Mouse (Mus musculus) lung, embryonic 15.5 days (tissue): ENCODE measurements at regions not wholly inside any gene's neighbourhood (a gene's known extent, or its start where the extent isn't known, plus 50 kb on each side); places are given as distances from the start of the nearest gene placed in this dataset.

Experiments
- ATAC-seq: fragments of 200-750 bp; cut with Nextera tagmentation; 2 replicates; pipeline ENCODE4 v1.8.0; 2017; ENCODE audit warnings: moderate number of reproducible peaks, borderline replicate concordance; ENCODE audit not compliant: low FRiP score, low TSS enrichment; ENCODE audit errors: extremely low read depth
- H3K27ac ChIP-seq: fragments of 300-500 bp; sonication (generic); 2 replicates; pipeline ENCODE4 v1.5.1; 2015; ENCODE audit warnings: moderate library complexity, mild to moderate bottlenecking, inconsistent platforms
- H3K27me3 ChIP-seq: fragments of 300-500 bp; sonication (generic); 2 replicates; pipeline ENCODE4 v1.6.1; 2015; ENCODE audit warnings: inconsistent platforms
- H3K36me3 ChIP-seq: fragments of 300-500 bp; sonication (generic); 2 replicates; pipeline ENCODE4 v1.6.1; 2015; ENCODE audit warnings: inconsistent platforms
- H3K4me1 ChIP-seq: fragments of 300-500 bp; sonication (generic); 2 replicates; pipeline ENCODE4 v1.6.1; 2015; ENCODE audit warnings: inconsistent platforms
- H3K4me2 ChIP-seq: fragments of 300-500 bp; sonication (generic); 2 replicates; pipeline ENCODE4 v1.6.1; 2015; ENCODE audit warnings: inconsistent platforms, mild to moderate bottlenecking, moderate library complexity
- H3K4me3 ChIP-seq: fragments of 300-500 bp; sonication (generic); 2 replicates; pipeline ENCODE4 v1.5.1; 2015; ENCODE audit warnings: mild to moderate bottlenecking, inconsistent platforms
- H3K9ac ChIP-seq: fragments of 300-500 bp; sonication (generic); 2 replicates; pipeline ENCODE4 v1.6.1; 2015; ENCODE audit warnings: inconsistent platforms
- H3K9me3 ChIP-seq: fragments of 300-500 bp; sonication (generic); 2 replicates; pipeline ENCODE4 v1.6.1; 2016; ENCODE audit warnings: inconsistent platforms
- WGBS: fragments of 180-500 bp; shearing (Covaris S2); methylation state at CpG from one replicate; pipeline ENCODE4 v1.1.7; 2015; 5-methylcytosine and 5-hydroxymethylcytosine counted together

- H3K4me2 ChIP-seq: no peak overlapping the region
- H3K27me3 ChIP-seq: no peaks in the 10 kb centered on the region
- no peak overlapping the region for H3K4me3 ChIP-seq
- H3K27ac ChIP-seq: no peak overlapping the region
- no peak overlapping the region for H3K9ac ChIP-seq
- H3K4me1 ChIP-seq: no peaks in the 10 kb centered on the region
- no peak for ATAC-seq
- 70% methylated on average over 1 of the region's 1 CpGs for WGBS
- H3K9me3 ChIP-seq: no peaks in the 10 kb centered on the region
- no peaks in the 10 kb centered on the region for H3K36me3 ChIP-seq
Measured at GRCm38 (mm10) chr3:17772886-17773285, 175.3 kb upstream of the Cypt12 start.

GRCm38 (mm10) chr3:17779152-17779551, 169.1 kb upstream of the Cypt12 start:
- Histone ChIP-seq H3K9ac (no peak overlapping the region), H3K27ac (no peak overlapping the region), H3K4me2 (no peak overlapping the region), H3K27me3 (peaks cover 2% of the 10 kb centered on the region; the same call in 1 of the 2 replicates), H3K4me1 (no peaks in the 10 kb centered on the region), H3K36me3 (no peaks in the 10 kb centered on the region), H3K9me3 (no peaks in the 10 kb centered on the region), H3K4me3 (no peak overlapping the region)
- ATAC-seq: no peak
- WGBS: 54% methylated on average over 3 of the region's 3 CpGs

GRCm38 (mm10) chr3:17784076-17784475, 164.1 kb upstream of the Cypt12 start:
- ATAC-seq: no peak
- WGBS: 64% methylated on average over 3 of the region's 3 CpGs
- peaks cover 9% of the 10 kb centered on the region for H3K4me1 ChIP-seq
- H3K9ac ChIP-seq: no peak overlapping the region
- H3K4me3 ChIP-seq: no peak overlapping the region
- no peak overlapping the region for H3K27ac ChIP-seq
- no peaks in the 10 kb centered on the region for H3K9me3 ChIP-seq
- no peaks in the 10 kb centered on the region for H3K36me3 ChIP-seq
- no peak overlapping the region for H3K4me2 ChIP-seq
- H3K27me3 ChIP-seq: peaks cover 45% of the 10 kb centered on the region

GRCm38 (mm10) chr3:17784587-17784986, 163.6 kb upstream of the Cypt12 start:
- no peak for ATAC-seq
- Histone ChIP-seq H3K36me3 (no peaks in the 10 kb centered on the region), H3K4me3 (no peak overlapping the region), H3K9ac (no peak overlapping the region), H3K27me3 (peaks cover 50% of the 10 kb centered on the region), H3K9me3 (no peaks in the 10 kb centered on the region), H3K4me1 (peaks cover 9% of the 10 kb centered on the region), H3K4me2 (no peak overlapping the region), H3K27ac (no peak overlapping the region)
- WGBS: 35% methylated on average over 3 of the region's 3 CpGs

- Histone ChIP-seq H3K4me1 (peaks cover 9% of the 10 kb centered on the region), H3K27ac (no peak overlapping the region), H3K4me2 (peak overlapping the region; percentile 73), H3K4me3 (peak overlapping the region; percentile 33), H3K9me3 (no peaks in the 10 kb centered on the region), H3K36me3 (no peaks in the 10 kb centered on the region), H3K27me3 (peaks cover 57% of the 10 kb centered on the region), H3K9ac (no peak overlapping the region)
- no peak for ATAC-seq
- 7% methylated on average over 21 of the region's 21 CpGs for WGBS
Measured at GRCm38 (mm10) chr3:17785106-17786022, 162.8 kb upstream of the Cypt12 start.

GRCm38 (mm10) chr3:17786023-17786720, 162.0 kb upstream of the Cypt12 start:
- Histone ChIP-seq H3K4me3 (peak overlapping the region; percentile 33), H3K9ac (peak overlapping the region; percentile 6; the same call in 1 of the 2 replicates), H3K4me1 (peaks cover 9% of the 10 kb centered on the region), H3K36me3 (no peaks in the 10 kb centered on the region), H3K9me3 (no peaks in the 10 kb centered on the region), H3K4me2 (peak overlapping the region; percentile 73), H3K27ac (no peak overlapping the region), H3K27me3 (peaks cover 65% of the 10 kb centered on the region)
- ATAC-seq: peak; percentile 39
- 1% methylated on average over 56 of the region's 56 CpGs for WGBS

GRCm38 (mm10) chr3:17786721-17787442, 161.3 kb upstream of the Cypt12 start:
- 2% methylated on average over 35 of the region's 35 CpGs for WGBS
- Histone ChIP-seq H3K4me2 (peak overlapping the region; percentile 73), H3K36me3 (no peaks in the 10 kb centered on the region), H3K27ac (no peak overlapping the region), H3K9ac (no peak overlapping the region; the same call in 1 of the 2 replicates), H3K4me1 (peaks cover 9% of the 10 kb centered on the region), H3K27me3 (peaks cover 72% of the 10 kb centered on the region), H3K9me3 (no peaks in the 10 kb centered on the region), H3K4me3 (peak overlapping the region; percentile 33)
- peak; percentile 49 for ATAC-seq

GRCm38 (mm10) chr3:17787443-17788333, 160.5 kb upstream of the Cypt12 start:
- Histone ChIP-seq H3K27ac (no peak overlapping the region), H3K27me3 (peaks cover 77% of the 10 kb centered on the region), H3K9me3 (no peaks in the 10 kb centered on the region), H3K4me1 (peaks cover 9% of the 10 kb centered on the region), H3K36me3 (no peaks in the 10 kb centered on the region), H3K4me2 (no peak overlapping the region), H3K4me3 (no peak overlapping the region), H3K9ac (no peak overlapping the region)
- 8% methylated on average over 18 of the region's 18 CpGs for WGBS
- no peak for ATAC-seq

GRCm38 (mm10) chr3:17788334-17788720, 159.9 kb upstream of the Cypt12 start:
- Histone ChIP-seq H3K9ac (no peak overlapping the region), H3K4me1 (peaks cover 9% of the 10 kb centered on the region), H3K4me2 (no peak overlapping the region), H3K27ac (no peak overlapping the region), H3K27me3 (peaks cover 83% of the 10 kb centered on the region), H3K36me3 (no peaks in the 10 kb centered on the region), H3K9me3 (no peaks in the 10 kb centered on the region), H3K4me3 (no peak overlapping the region)
- 25% methylated on average over 4 of the region's 4 CpGs for WGBS
- ATAC-seq: no peak

GRCm38 (mm10) chr3:17788778-17789299, 159.4 kb upstream of the Cypt12 start:
- Histone ChIP-seq H3K4me3 (no peak overlapping the region), H3K36me3 (no peaks in the 10 kb centered on the region), H3K9ac (no peak overlapping the region), H3K27me3 (peaks cover 89% of the 10 kb centered on the region), H3K4me2 (no peak overlapping the region), H3K9me3 (no peaks in the 10 kb centered on the region), H3K4me1 (peaks cover 9% of the 10 kb centered on the region), H3K27ac (no peak overlapping the region)
- no peak for ATAC-seq
- 23% methylated on average over 3 of the region's 3 CpGs for WGBS
